Mouse (Mus musculus) spleen, postnatal 36 days (tissue): ENCODE measurements around the gene Syn3.
"Not testable (repeated sequence)": the region's sequence is repeated elsewhere in the genome, so short reads cannot be mapped to it uniquely, and the experiment has no call there.

Experiments used
- DNase-seq, 2 experiments: peaks; one replicate each; pipeline ENCODE4 v3.0.0; 2022; ENCODE audit warnings: low spot score in 2 of 2, mixed read lengths in 1 of 2

Gene Syn3

GRCm38 (mm10) chr10:86498673-86499391 is at the start of gene Syn3:
TSS of gene Syn3 (minus strand) at chr10:86498896.
- peak; percentile 15 to 29 for DNase-seq

- not testable (repeated sequence) for DNase-seq
These were observed 27.7 kb upstream of the Syn3 start for GRCm38 (mm10) chr10:86526357-86526874.

DNA sequence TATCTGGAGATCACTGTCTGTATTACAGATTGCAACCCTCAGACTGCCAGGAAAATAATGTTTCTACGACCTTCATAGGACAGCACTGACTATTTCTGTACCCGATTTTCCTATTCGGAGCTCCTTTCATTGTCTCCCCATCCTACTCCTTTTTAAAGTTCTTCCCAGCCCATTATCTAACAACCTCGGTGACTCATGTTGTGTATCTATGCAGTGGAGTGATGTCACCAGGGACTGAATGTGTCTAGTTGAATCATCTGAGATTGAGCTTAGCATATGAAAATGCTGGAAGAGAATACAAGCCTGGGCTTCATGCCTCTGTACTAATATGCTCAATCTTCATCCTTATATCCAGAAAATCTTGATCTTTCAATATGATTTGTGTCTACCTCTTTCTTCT is 15.1 kb upstream of the Syn3 start:
- DNase-seq, result no peak

DNA sequence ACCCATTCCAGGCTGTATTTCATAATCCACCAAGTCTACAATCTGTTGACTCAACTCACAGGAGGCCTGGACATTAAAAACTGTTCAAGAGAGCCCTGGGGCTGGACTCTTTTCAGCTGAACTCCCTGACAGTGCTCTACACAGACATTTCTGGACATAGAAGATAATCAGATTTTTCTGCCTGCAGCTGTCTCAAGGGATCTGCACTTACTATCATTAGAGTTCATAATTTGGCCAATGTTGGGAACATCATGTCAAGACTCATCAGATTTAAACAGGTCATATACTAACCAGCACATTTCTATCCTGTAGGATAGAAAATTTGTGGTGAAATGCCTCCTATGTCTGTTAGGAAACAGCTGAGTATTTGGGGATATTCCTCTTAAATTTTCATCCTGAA is 12.2 kb upstream of the Syn3 start:
- DNase-seq, result no peak

- DNase-seq, result no peak
These were observed 3.4 kb upstream of the Syn3 start for GRCm38 (mm10) chr10:86502063-86502462.

- no peak for DNase-seq
These were observed 534 bp downstream of the Syn3 start for GRCm38 (mm10) chr10:86498051-86498672.

DNA sequence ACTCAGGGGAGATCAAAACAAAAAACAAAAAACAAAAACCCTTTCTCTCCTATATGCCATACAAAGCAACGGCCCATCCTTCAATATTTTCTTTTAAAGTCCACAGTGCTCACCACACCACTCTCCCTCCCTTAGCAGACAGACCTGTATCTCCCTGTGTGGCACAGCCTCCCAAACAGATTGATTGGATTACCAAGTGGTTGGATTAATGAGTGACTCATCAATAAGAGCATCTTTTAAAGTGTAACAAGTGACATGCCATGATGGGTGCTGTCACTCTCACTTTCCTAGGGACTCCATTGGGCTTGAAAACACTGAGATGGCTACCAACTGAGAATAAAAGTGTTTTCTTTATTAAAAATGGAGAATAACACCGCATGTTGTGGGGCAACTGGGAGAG is 2.8 kb downstream of the Syn3 start:
- DNase-seq, result no peak

GRCm38 (mm10) chr10:86493140-86493539 is 5.6 kb downstream of the Syn3 start:
- no peak for DNase-seq

DNA sequence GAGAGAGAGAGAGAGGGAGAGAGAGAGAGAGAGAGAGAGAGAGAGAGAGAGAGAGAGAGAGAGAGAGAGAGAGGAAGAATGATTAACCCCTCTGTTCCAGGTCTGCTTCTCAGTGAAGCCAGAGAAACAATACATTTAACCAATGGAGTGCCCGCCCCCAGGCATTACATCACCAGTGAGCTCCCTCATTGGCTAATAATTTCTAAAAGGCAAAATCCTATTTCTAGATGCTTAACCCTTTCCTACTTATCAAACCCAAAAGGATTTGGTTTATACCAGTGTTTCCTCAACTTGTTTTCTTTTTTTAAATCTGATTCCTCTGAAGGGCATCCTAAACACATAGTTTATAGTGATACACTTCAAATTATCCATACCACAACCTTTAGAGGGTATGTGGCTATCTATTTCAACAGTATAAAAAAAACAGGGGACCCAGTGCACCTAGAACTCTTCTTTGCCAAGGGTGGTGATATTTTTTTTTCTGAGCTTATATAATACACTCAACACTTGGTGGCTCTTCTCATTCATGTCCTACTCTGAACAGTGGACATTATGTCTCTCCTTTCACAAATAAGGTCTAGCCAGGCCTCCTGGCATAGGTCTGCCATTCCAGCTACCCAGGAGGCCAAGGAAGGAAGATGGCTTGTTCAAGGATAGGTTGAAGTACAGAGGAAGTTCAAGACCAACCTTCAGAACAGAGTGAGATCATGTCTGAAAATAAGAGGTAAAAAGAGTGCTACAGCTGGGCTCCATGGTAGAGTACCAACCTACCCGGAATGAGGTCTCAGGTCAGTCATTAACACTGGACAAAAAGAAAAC is 6.4 kb downstream of the Syn3 start:
- DNase-seq, result no peak

GRCm38 (mm10) chr10:86491316-86492088 is 7.2 kb downstream of the Syn3 start:
- no peak for DNase-seq

- DNase-seq, result no peak
These were observed 10.2 kb downstream of the Syn3 start for GRCm38 (mm10) chr10:86488544-86488943.

GRCm38 (mm10) chr10:86485971-86486370 is 12.7 kb downstream of the Syn3 start:
- no peak for DNase-seq

- no peak for DNase-seq
These were observed 14.7 kb downstream of the Syn3 start for GRCm38 (mm10) chr10:86483968-86484367.

DNA sequence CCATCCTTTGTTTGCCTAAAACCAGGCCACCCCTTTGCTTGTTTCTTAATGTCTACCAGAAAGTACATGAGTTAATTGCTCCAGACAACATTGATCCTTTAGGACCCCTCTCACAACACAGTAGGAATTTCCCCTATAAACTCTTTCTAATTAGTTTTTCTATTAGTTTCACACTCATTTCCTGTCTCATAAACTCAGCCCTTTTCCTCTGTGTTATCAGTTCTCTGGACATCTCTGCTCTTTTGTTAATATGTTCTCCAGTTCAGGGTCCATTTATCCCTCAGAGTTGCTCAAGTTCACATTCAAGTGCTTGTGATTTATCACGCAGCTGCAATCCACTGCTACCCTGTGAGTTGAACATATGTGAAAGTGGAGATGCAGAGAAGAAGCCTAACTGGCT is 16.2 kb downstream of the Syn3 start:
- no peak for DNase-seq

DNA sequence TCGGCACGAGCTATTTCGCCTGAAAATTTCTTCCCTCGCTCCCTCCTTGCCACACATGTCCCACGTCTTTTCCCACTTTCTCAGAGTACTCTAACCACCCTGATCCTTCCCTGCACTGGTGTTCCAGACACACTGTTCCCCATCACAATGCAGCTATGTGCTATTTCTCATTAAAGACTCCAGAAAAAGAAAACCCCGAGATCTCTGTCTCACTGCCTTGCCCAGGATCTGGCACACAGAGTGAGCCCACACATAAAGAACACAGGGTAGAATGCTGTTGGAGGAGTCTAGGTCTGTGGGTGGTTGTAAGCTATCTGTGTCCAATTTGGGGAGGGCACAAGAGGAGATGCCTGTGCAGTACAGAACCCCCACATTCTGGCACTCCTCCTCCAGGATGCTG is 18.0 kb downstream of the Syn3 start:
- no peak for DNase-seq

DNA sequence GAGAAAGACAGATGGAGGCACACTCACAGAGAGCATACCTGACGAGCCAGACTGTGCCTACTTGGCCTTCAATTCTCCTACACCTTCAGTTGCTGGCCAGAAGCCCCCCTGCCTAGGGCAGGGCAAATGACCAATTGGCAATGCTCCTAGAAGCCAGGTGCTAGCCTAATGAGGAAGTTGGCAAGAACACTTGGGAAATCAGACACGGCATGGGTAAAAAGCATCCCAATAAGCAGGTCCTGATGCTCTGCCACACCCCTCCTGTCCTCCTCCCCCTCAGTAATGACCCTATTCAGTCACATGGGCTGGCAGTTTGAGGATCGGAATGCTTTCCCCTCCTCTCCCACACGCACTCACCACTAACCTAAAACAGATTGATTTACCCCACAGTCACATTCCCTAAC is 19.0 kb downstream of the Syn3 start:
- no peak for DNase-seq

DNA sequence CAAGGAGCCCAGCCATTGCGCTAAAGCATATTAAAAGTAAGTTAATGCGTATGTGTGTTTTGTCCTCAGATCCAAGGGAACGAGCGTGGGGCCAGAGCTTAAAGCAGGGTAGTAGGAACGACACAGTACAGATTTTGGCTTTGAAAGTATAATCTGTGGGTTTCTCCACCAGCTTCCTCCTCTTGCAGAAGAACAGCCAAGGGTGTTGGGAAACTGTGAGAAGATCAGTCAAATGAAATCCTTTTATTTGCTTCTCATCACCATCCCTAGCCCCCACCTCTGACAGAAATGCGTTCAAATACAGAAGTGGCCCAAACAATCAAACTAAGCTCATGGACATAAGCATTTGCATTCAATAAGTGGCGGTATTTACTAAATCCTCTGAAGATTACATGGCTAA is 22.0 kb downstream of the Syn3 start:
- DNase-seq, result no peak

GRCm38 (mm10) chr10:86475270-86475669 is 23.4 kb downstream of the Syn3 start:
- DNase-seq, result no peak

DNA sequence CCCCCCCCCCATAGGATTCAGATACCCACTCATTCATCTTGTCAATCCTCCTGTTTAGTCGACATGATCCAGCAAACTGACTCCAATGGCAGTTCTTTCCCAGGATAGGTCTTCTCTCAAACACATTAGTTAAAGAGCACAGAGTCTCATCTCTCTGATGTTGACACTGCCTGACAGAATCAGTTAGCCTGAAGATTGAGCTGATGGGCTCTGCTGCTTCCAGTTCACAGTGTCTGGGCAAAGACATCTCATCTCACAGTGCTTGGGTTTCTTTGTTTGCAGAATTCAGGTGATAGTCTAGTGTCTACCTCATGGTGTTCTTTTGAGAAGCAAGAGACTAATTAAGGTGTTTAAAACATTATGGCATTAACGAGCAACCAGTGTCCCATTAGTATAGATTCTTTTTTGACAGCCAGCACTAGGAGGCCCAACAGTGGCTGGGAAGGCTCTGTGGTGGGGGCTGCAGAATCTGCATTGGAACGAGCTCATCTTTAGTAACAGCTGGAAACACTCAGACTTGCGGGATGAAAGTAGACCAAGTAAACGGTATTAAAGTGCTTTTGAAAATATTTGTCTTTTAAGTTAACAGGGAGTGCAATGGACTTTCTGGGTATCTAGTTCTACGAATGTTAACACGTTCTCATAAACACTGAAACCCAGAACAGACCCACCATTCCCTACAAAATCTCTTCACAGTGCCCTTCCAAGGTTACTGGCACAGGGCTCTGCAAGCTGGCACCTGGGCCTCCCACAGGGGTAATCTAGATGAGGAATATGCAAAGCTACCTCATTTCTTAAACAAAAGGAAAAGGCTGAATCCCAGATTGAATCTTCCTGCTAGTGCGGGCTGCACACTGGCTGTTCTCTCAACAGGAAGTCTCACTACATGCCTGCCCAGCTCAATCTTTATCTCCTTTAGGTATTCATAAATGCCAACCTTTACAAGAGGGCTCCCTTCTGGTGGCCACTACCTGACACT is 24.2 kb downstream of the Syn3 start:
- DNase-seq, result no peak

DNA sequence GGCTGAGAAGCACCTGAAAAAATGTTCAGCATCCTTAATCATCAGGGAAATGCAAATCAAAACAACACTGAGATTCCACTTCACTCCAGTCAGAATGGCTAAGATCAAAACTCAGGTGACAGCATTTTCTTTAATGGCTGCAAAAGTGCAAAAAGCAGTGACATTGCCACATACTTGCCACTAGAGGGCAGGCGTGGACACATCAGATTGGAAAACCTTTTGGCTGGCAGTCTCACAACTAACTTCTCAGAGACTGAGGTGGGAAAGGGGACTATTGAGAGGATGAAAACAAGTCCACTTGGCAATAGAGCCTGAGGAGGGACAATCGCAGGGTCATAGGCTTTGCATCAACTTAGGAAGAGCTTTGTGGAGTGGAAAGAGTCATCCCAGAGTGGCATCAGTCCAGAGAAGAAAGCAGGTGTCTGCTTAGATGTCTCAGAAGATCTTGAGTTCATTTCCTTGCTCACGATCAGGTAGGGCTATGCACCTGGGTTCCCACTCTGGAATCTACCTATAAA is 25.0 kb downstream of the Syn3 start:
- no peak for DNase-seq
